Mouse (Mus musculus): Measurements from ENCODE around the gene Lrrn1.

Lrrn1 gene

DNA sequence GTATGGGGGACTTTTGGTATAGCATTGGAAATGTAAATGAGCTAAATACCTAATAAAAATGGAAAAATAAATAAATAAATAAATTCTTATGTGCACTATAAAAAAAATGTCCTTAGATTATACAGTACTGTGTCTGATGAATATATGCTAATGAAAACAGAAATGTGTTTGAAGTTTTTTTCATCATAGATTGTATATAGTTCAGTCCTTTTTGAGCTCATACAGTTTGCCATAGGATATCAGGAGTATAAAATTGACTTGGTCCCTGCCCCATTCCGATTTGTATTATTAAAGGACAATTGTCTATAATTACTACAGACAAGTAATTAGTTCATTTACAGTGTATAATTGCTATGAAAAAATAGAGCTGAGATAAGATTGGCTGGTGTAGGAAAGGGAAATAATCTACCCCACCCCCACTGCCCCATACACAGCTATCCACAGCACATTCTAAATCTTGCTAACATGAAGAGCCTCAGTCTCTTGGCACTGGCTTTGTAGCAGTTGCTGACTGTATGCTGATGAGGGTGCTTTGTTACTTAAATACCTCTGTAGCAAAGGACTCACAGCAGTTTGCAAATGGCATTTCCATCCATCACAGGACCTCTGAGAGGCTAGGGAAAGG lies 54.3 kb downstream of the Lrrn1 start:
- no peak for DNase-seq (ENCODE audit: low spot score in 2 of 2)

DNA sequence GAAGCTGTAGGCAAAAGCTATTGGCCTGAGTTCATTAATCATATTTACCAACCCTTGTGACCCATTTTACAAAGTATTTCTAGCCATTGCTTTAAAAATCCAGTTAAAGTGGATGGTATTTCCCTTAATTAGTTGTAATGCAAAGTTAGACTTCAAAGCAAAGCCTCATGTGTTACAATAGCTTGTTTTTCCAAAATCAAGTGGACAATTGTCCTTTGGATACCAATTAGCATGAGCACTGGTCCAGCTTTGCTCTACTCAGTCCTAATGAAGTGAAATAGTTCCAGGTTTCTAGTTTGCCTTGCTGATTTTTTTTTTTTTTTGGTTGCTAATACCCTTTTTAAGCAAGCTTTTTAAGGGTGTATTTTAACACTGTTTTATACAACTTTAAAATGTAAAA lies 75.6 kb downstream of the Lrrn1 start:
- DNase-seq (ENCODE audit: low spot score in 2 of 2), result no peak

DNA sequence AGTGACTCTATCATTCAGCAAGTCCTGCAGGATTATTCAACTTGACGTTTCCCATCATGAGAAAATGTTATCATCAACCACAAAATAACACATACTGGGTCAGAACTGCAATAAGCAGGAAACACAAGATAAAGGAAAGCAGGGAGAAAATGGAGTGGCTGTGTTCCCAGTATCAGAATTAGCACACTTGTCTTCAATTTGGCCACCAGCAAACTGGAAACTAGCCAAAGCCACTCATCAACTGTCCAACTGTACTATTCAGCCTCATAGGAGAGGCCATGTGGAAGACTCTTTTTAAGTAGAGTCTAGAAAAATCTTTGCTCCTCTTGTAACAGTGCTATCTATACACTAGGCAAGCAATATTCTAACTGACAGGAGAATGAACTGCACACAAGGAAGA lies 84.7 kb downstream of the Lrrn1 start:
- DNase-seq (ENCODE audit: low spot score in 2 of 2), result no peak

All from spleen, postnatal 10 days (tissue).